Mouse (Mus musculus): Measurements from ENCODE around the gene Vmn2r90. TPM values are rescaled to one million over a fixed set of nuclear protein-coding genes. Genes with fewer than 3 reads are reported as not detected.
"Not testable (repeated sequence)": the region's sequence is repeated elsewhere in the genome, so short reads cannot be mapped to it uniquely, and the experiment has no call there.

Vmn2r90 gene
- polyA plus RNA-seq, 1 experiment from 2014 or later = not detected

- H3K27me3 ChIP-seq (replicated peaks; ENCODE audit: control insufficient read depth, insufficient read depth, low read length); H3K9me3 ChIP-seq (ENCODE audit: control insufficient read depth, low read length); H3K4me2 ChIP-seq; H3K36me3 ChIP-seq (ENCODE audit: control insufficient read depth, insufficient read depth, low read length); H3K27ac ChIP-seq (ENCODE audit: low read depth, low read length); DNase-seq (ENCODE audit: low spot score); ATAC-seq (replicated peaks; ENCODE audit: low FRiP score); H3K4me3 ChIP-seq (ENCODE audit: low read depth, low read length); H3K9ac ChIP-seq (ENCODE audit: low read depth, low read length); H3K4me1 ChIP-seq (replicated peaks; ENCODE audit: control insufficient read depth, insufficient read depth, low read length): not testable (repeated sequence)
These were observed 38.0 kb downstream of the Vmn2r90 start for GRCm38 (mm10) chr17:17741516-17741915.

GRCm38 (mm10) chr17:17749371-17749770 lies 45.8 kb downstream of the Vmn2r90 start:
- H3K4me2 ChIP-seq; H3K36me3 ChIP-seq (ENCODE audit: control insufficient read depth, insufficient read depth, low read length): not testable (repeated sequence)

GRCm38 (mm10) chr17:17762614-17763293 lies 59.2 kb downstream of the Vmn2r90 start:
- no peak overlapping the region for H3K4me2 ChIP-seq
- H3K36me3 ChIP-seq (ENCODE audit: control insufficient read depth, insufficient read depth, low read length) = no peaks in the 10 kb centered on the region
- H3K4me3 ChIP-seq (ENCODE audit: low read depth, low read length) = no peak overlapping the region
- no peak overlapping the region for H3K9ac ChIP-seq (ENCODE audit: low read depth, low read length)
- ATAC-seq (replicated peaks; ENCODE audit: low FRiP score) = no peak
- no peaks in the 10 kb centered on the region for H3K4me1 ChIP-seq (replicated peaks; ENCODE audit: control insufficient read depth, insufficient read depth, low read length)
- 77% methylated on average over 1 of the region's 1 CpGs for WGBS
- no peak overlapping the region for H3K27ac ChIP-seq (ENCODE audit: low read depth, low read length)
- no peaks in the 10 kb centered on the region for H3K27me3 ChIP-seq (replicated peaks; ENCODE audit: control insufficient read depth, insufficient read depth, low read length)
- H3K9me3 ChIP-seq (ENCODE audit: control insufficient read depth, low read length) = no peaks in the 10 kb centered on the region
- no peak for DNase-seq (ENCODE audit: low spot score)

More at GRCm38 (mm10) chr17:17749371-17749770, 45.8 kb downstream of the Vmn2r90 start:
- ATAC-seq (replicated peaks; ENCODE audit: low FRiP score); H3K9me3 ChIP-seq (ENCODE audit: control insufficient read depth, low read length); H3K4me3 ChIP-seq (ENCODE audit: low read depth, low read length); DNase-seq (ENCODE audit: low spot score); H3K27me3 ChIP-seq (replicated peaks; ENCODE audit: control insufficient read depth, insufficient read depth, low read length); H3K9ac ChIP-seq (ENCODE audit: low read depth, low read length); H3K4me1 ChIP-seq (replicated peaks; ENCODE audit: control insufficient read depth, insufficient read depth, low read length); H3K27ac ChIP-seq (ENCODE audit: low read depth, low read length): not testable (repeated sequence)
- 6% methylated on average over 4 of the region's 4 CpGs for WGBS

GRCm38 (mm10) chr17:17764206-17764605 lies 60.7 kb downstream of the Vmn2r90 start:
- Histone ChIP-seq H3K4me1 (replicated peaks; ENCODE audit: control insufficient read depth, insufficient read depth, low read length) (no peaks in the 10 kb centered on the region), H3K27me3 (replicated peaks; ENCODE audit: control insufficient read depth, insufficient read depth, low read length) (no peaks in the 10 kb centered on the region), H3K36me3 (ENCODE audit: control insufficient read depth, insufficient read depth, low read length) (no peaks in the 10 kb centered on the region), H3K4me2 (no peak overlapping the region), H3K27ac (ENCODE audit: low read depth, low read length) (no peak overlapping the region), H3K9ac (ENCODE audit: low read depth, low read length) (no peak overlapping the region), H3K9me3 (ENCODE audit: control insufficient read depth, low read length) (no peaks in the 10 kb centered on the region), H3K4me3 (ENCODE audit: low read depth, low read length) (no peak overlapping the region)
- ATAC-seq (replicated peaks; ENCODE audit: low FRiP score) (no peak), DNase-seq (ENCODE audit: low spot score) (no peak)
- WGBS = 42% methylated on average over 1 of the region's 1 CpGs

- peak; percentile 51; the same call in 1 of the 2 replicates for ATAC-seq (replicated peaks; ENCODE audit: low FRiP score)
These were observed 62.9 kb downstream of the Vmn2r90 start for GRCm38 (mm10) chr17:17766481-17766880.

More at GRCm38 (mm10) chr17:17766481-17766880, 62.9 kb downstream of the Vmn2r90 start:
- no peaks in the 10 kb centered on the region for H3K4me1 ChIP-seq (replicated peaks; ENCODE audit: control insufficient read depth, insufficient read depth, low read length)
- no peaks in the 10 kb centered on the region for H3K9me3 ChIP-seq (ENCODE audit: control insufficient read depth, low read length)
- no peak for DNase-seq (ENCODE audit: low spot score)
- no peak overlapping the region for H3K4me3 ChIP-seq (ENCODE audit: low read depth, low read length)
- no peak overlapping the region for H3K27ac ChIP-seq (ENCODE audit: low read depth, low read length)
- no peak overlapping the region for H3K9ac ChIP-seq (ENCODE audit: low read depth, low read length)
- no peak overlapping the region for H3K4me2 ChIP-seq
- no peaks in the 10 kb centered on the region for H3K27me3 ChIP-seq (replicated peaks; ENCODE audit: control insufficient read depth, insufficient read depth, low read length)
- no peaks in the 10 kb centered on the region for H3K36me3 ChIP-seq (ENCODE audit: control insufficient read depth, insufficient read depth, low read length)
- 7% methylated on average over 3 of the region's 3 CpGs for WGBS

Other genes with a start within 250 kb of the Vmn2r90 start
- gene Lnpep, start 78.7 kb upstream of the Vmn2r90 start, polyA plus RNA-seq (2014; fragmentation: Nextera tagmentation; extraction: Ambion mirVana) = 6.6 and 6.8 TPM in 2 replicates
- gene Spaca6, start 123.4 kb downstream of the Vmn2r90 start, polyA plus RNA-seq (2014; fragmentation: Nextera tagmentation; extraction: Ambion mirVana) = 11.2 and 16.4 TPM in 2 replicates
- gene Has1, start 151.5 kb downstream of the Vmn2r90 start, polyA plus RNA-seq (2014; fragmentation: Nextera tagmentation; extraction: Ambion mirVana) = 0.31 and 0.58 TPM in 2 replicates
- 0.37 TPM in 1 of 2 replicates, not detected in the other for gene Fpr1, start 180.2 kb downstream of the Vmn2r90 start, polyA plus RNA-seq (2014; fragmentation: Nextera tagmentation; extraction: Ambion mirVana)
- 0.21 TPM in 1 of 2 replicates, not detected in the other for gene Fpr2, start 184.1 kb downstream of the Vmn2r90 start, polyA plus RNA-seq (2014; fragmentation: Nextera tagmentation; extraction: Ambion mirVana)
- not detected in 2 replicates for gene Fpr3, start 184.1 kb downstream of the Vmn2r90 start, polyA plus RNA-seq (2014; fragmentation: Nextera tagmentation; extraction: Ambion mirVana)

Measured in liver, embryonic 11.5 days (tissue).